Comparison of ENCODE assay signal across 22 mouse cellular contexts in the genomic region with DNA sequence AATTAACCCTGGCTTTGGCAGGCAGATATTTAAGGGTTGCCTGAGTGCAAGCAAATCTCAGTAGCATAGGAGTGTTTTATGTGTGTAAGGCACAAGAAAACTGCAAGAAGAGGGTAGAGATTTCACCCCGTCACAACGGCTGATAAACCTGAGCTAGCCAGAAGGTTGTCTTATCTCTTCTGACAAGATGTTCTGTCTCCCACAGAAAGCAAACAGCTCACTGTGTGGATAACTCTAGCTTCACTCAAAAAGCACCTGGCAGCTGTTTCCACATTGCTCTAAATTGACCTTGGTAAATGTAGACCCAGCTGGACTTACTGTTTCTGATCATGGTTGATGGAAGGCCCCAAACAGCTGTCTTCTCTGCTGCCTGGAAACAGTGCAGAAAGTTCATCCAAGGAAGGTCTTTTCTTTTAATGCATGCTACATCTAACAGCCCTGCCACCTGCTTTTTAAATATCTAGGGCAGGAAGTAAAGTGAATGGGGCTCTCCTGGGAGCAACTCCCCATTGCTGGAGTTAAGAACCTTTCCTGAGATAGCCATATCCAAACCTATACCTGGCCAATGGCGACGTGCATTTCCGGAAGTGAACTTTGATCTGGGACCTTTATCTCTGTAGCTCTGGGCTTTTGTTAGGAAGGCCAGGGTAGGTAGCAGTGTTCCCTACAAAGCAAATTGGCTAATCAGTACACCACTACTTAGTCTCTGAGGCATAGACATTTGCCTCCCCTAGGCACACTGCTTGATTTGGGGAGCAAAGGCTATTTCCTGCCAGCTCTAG. TPM values are rescaled to one million over a fixed set of nuclear protein-coding genes. Genes with fewer than 3 reads are reported as not detected.
"Had no signal": no experiment of that assay in that cellular context is flagged by ENCODE, and none has a peak within 500 bp of the region (broad histone marks: within the 10 kb centered on the region; RNA-seq: fewer than 3 reads in every experiment).

No protein-coding gene starts in this region.

- DNase-seq: kidney, adult 2 months; kidney, postnatal 10 days; kidney, postnatal 36 days; liver, embryonic 13.5 days; lung, adult 2 months; lung, postnatal 14 days; lung, postnatal 4 days; retina, postnatal 1 day; right cerebral cortex, postnatal 25 days; spleen, adult 18-20 months; thymus, postnatal 25 days had no signal

- ATAC-seq: midbrain, embryonic 13.5 days; midbrain, embryonic 16.5 days had no signal

- H3K4me2 ChIP-seq: kidney, embryonic 15.5 days; limb, embryonic 13.5 days; liver, embryonic 13.5 days; midbrain, embryonic 13.5 days; neural tube, embryonic 13.5 days had no signal

- H3K27ac ChIP-seq: kidney, embryonic 15.5 days; limb, embryonic 10.5 days; limb, embryonic 13.5 days; liver, embryonic 13.5 days; midbrain, embryonic 10.5 days; midbrain, embryonic 13.5 days; neural tube, embryonic 13.5 days had no signal

- H3K9ac ChIP-seq: kidney, embryonic 15.5 days; limb, embryonic 13.5 days; liver, embryonic 13.5 days; midbrain, embryonic 13.5 days; neural tube, embryonic 13.5 days had no signal

- H3K4me3 ChIP-seq: kidney, embryonic 15.5 days; limb, embryonic 10.5 days; limb, embryonic 13.5 days; liver, embryonic 13.5 days; midbrain, embryonic 10.5 days; midbrain, embryonic 13.5 days; myocyte; neural tube, embryonic 13.5 days had no signal

- H3K36me3 ChIP-seq: kidney, embryonic 15.5 days; limb, embryonic 10.5 days; limb, embryonic 13.5 days; liver, embryonic 13.5 days; midbrain, embryonic 10.5 days; midbrain, embryonic 13.5 days; neural tube, embryonic 13.5 days had no signal

- H3K9me3 ChIP-seq: kidney, embryonic 15.5 days; limb, embryonic 10.5 days; limb, embryonic 13.5 days; liver, embryonic 13.5 days; midbrain, embryonic 10.5 days; midbrain, embryonic 13.5 days; neural tube, embryonic 13.5 days had no signal

RNA-seq across cellular contexts. Expression of gene Ptprn2, which starts 5.2 kb away (rescaled TPM):
- total RNA-seq: liver, adult 2 months; megakaryocyte, adult 5-6 weeks; monocyte, adult 5-6 weeks had no signal
